Mouse (Mus musculus): ENCODE data around the gene Atp5g2. TPM values are rescaled to one million over a fixed set of nuclear protein-coding genes. Genes with fewer than 3 reads are reported as not detected.
A peak's percentile ranks its signal among the peaks of the same experiment; 100 is the strongest.
"Not testable (repeated sequence)": the region's sequence is repeated elsewhere in the genome, so short reads cannot be mapped to it uniquely, and the experiment has no call there.

Gene Atp5g2
- polyA plus RNA-seq, 1 experiment: 253 TPM

GRCm38 (mm10) chr15:102670281-102670680, 1.9 kb downstream of the Atp5g2 start:
- peaks cover 2% of the 10 kb centered on the region for H3K36me3 ChIP-seq (ENCODE audit: control insufficient read depth, insufficient read depth, low read length)
- DNase-seq (ENCODE audit: low read depth in 1 of 2, low spot score in 2 of 2): no peak
- peaks cover 8% of the 10 kb centered on the region for H3K27me3 ChIP-seq (ENCODE audit: control insufficient read depth, insufficient read depth, low read length)
- no peak for TF ChIP-seq POLR2A (IDR thresholded peaks at IDR 0.05; ENCODE audit: low read depth, low read length)
- TF ChIP-seq CTCF (IDR thresholded peaks at IDR 0.05; ENCODE audit: extremely low read depth, insufficient read depth, insufficient read length, insufficient replicate concordance): no peak
- H3K4me3 ChIP-seq (ENCODE audit: extremely low read depth, insufficient read depth, insufficient read length): peak overlapping the region; percentile 77
- whole genome bisulfite sequencing: 5% methylated on average over 6 of the region's 6 CpGs
- H3K27ac ChIP-seq (ENCODE audit: insufficient read depth, low read length): peak overlapping the region; percentile 87
- H3K4me1 ChIP-seq (ENCODE audit: control insufficient read depth, insufficient read depth, insufficient read length): peaks cover 2% of the 10 kb centered on the region; the same call in 1 of the 2 replicates

GRCm38 (mm10) chr15:102669571-102669970, 2.6 kb downstream of the Atp5g2 start:
- Histone ChIP-seq H3K36me3 (ENCODE audit: control insufficient read depth, insufficient read depth, low read length) (peaks cover 5% of the 10 kb centered on the region), H3K27ac (ENCODE audit: insufficient read depth, low read length) (no peak overlapping the region), H3K4me3 (ENCODE audit: extremely low read depth, insufficient read depth, insufficient read length) (no peak overlapping the region), H3K4me1 (ENCODE audit: control insufficient read depth, insufficient read depth, insufficient read length) (peaks cover 2% of the 10 kb centered on the region; the same call in 1 of the 2 replicates), H3K27me3 (ENCODE audit: control insufficient read depth, insufficient read depth, low read length) (peaks cover 8% of the 10 kb centered on the region)
- TF ChIP-seq POLR2A (IDR thresholded peaks at IDR 0.05; ENCODE audit: low read depth, low read length) (no peak), CTCF (IDR thresholded peaks at IDR 0.05; ENCODE audit: extremely low read depth, insufficient read depth, insufficient read length, insufficient replicate concordance) (no peak)
- WGBS: 87% methylated on average over 8 of the region's 8 CpGs
- no peak for DNase-seq (ENCODE audit: low read depth in 1 of 2, low spot score in 2 of 2)

GRCm38 (mm10) chr15:102665494-102665893, 6.7 kb downstream of the Atp5g2 start:
- Histone ChIP-seq H3K4me3 (ENCODE audit: extremely low read depth, insufficient read depth, insufficient read length) (no peak overlapping the region), H3K4me1 (ENCODE audit: control insufficient read depth, insufficient read depth, insufficient read length) (peaks cover 2% of the 10 kb centered on the region; the same call in 1 of the 2 replicates), H3K27me3 (ENCODE audit: control insufficient read depth, insufficient read depth, low read length) (no peaks in the 10 kb centered on the region), H3K27ac (ENCODE audit: insufficient read depth, low read length) (no peak overlapping the region), H3K36me3 (ENCODE audit: control insufficient read depth, insufficient read depth, low read length) (peaks cover 29% of the 10 kb centered on the region)
- DNase-seq (ENCODE audit: low read depth in 1 of 2, low spot score in 2 of 2): peak; percentile 47 to 56
- TF ChIP-seq CTCF (IDR thresholded peaks at IDR 0.05; ENCODE audit: extremely low read depth, insufficient read depth, insufficient read length, insufficient replicate concordance) (peak; percentile 56; the same call in 1 of the 2 replicates), POLR2A (IDR thresholded peaks at IDR 0.05; ENCODE audit: low read depth, low read length) (no peak)
- 30% methylated on average over 4 of the region's 4 CpGs for WGBS

GRCm38 (mm10) chr15:102663825-102664224, 8.3 kb downstream of the Atp5g2 start:
- H3K36me3 ChIP-seq (ENCODE audit: control insufficient read depth, insufficient read depth, low read length): peaks cover 33% of the 10 kb centered on the region

GRCm38 (mm10) chr15:102662601-102663000, 9.6 kb downstream of the Atp5g2 start:
- peaks cover 33% of the 10 kb centered on the region for H3K36me3 ChIP-seq (ENCODE audit: control insufficient read depth, insufficient read depth, low read length)
- H3K4me1 ChIP-seq (ENCODE audit: control insufficient read depth, insufficient read depth, insufficient read length); H3K27me3 ChIP-seq (ENCODE audit: control insufficient read depth, insufficient read depth, low read length); H3K4me3 ChIP-seq (ENCODE audit: extremely low read depth, insufficient read depth, insufficient read length); DNase-seq (ENCODE audit: low read depth in 1 of 2, low spot score in 2 of 2); H3K27ac ChIP-seq (ENCODE audit: insufficient read depth, low read length): not testable (repeated sequence)
- WGBS: no CpG with 5 or more reads among the region's 2 CpGs

More at GRCm38 (mm10) chr15:102663825-102664224, 8.3 kb downstream of the Atp5g2 start:
- H3K4me3 ChIP-seq (ENCODE audit: extremely low read depth, insufficient read depth, insufficient read length): no peak overlapping the region
- H3K4me1 ChIP-seq (ENCODE audit: control insufficient read depth, insufficient read depth, insufficient read length): no peaks in the 10 kb centered on the region
- DNase-seq (ENCODE audit: low read depth in 1 of 2, low spot score in 2 of 2): no peak
- no peaks in the 10 kb centered on the region for H3K27me3 ChIP-seq (ENCODE audit: control insufficient read depth, insufficient read depth, low read length)
- no peak overlapping the region for H3K27ac ChIP-seq (ENCODE audit: insufficient read depth, low read length)
- TF ChIP-seq CTCF (IDR thresholded peaks at IDR 0.05; ENCODE audit: extremely low read depth, insufficient read depth, insufficient read length, insufficient replicate concordance): no peak
- TF ChIP-seq POLR2A (IDR thresholded peaks at IDR 0.05; ENCODE audit: low read depth, low read length): no peak
- WGBS: 90% methylated on average over 8 of the region's 8 CpGs

- Histone ChIP-seq H3K36me3 (ENCODE audit: control insufficient read depth, insufficient read depth, low read length) (peaks cover 14% of the 10 kb centered on the region), H3K4me1 (ENCODE audit: control insufficient read depth, insufficient read depth, insufficient read length) (no peaks in the 10 kb centered on the region), H3K27me3 (ENCODE audit: control insufficient read depth, insufficient read depth, low read length) (no peaks in the 10 kb centered on the region), H3K27ac (ENCODE audit: insufficient read depth, low read length) (no peak overlapping the region), H3K4me3 (ENCODE audit: extremely low read depth, insufficient read depth, insufficient read length) (no peak overlapping the region)
- 90% methylated on average over 3 of the region's 3 CpGs for WGBS
- no peak for DNase-seq (ENCODE audit: low read depth in 1 of 2, low spot score in 2 of 2)
- TF ChIP-seq CTCF (IDR thresholded peaks at IDR 0.05; ENCODE audit: extremely low read depth, insufficient read depth, insufficient read length, insufficient replicate concordance): no peak
- no peak for TF ChIP-seq POLR2A (IDR thresholded peaks at IDR 0.05; ENCODE audit: low read depth, low read length)
Observed at GRCm38 (mm10) chr15:102657926-102658381, 14.2 kb downstream of the Atp5g2 start.

GRCm38 (mm10) chr15:102656658-102657057, 15.5 kb downstream of the Atp5g2 start:
- TF ChIP-seq CTCF (IDR thresholded peaks at IDR 0.05; ENCODE audit: extremely low read depth, insufficient read depth, insufficient read length, insufficient replicate concordance) (no peak), POLR2A (IDR thresholded peaks at IDR 0.05; ENCODE audit: low read depth, low read length) (no peak)
- H3K27me3 ChIP-seq (ENCODE audit: control insufficient read depth, insufficient read depth, low read length): no peaks in the 10 kb centered on the region
- no peak overlapping the region for H3K27ac ChIP-seq (ENCODE audit: insufficient read depth, low read length)
- peaks cover 10% of the 10 kb centered on the region; the same call in 1 of the 2 replicates for H3K36me3 ChIP-seq (ENCODE audit: control insufficient read depth, insufficient read depth, low read length)
- H3K4me3 ChIP-seq (ENCODE audit: extremely low read depth, insufficient read depth, insufficient read length): no peak overlapping the region
- H3K4me1 ChIP-seq (ENCODE audit: control insufficient read depth, insufficient read depth, insufficient read length): no peaks in the 10 kb centered on the region
- WGBS: 71% methylated on average over 4 of the region's 4 CpGs
- no peak for DNase-seq (ENCODE audit: low read depth in 1 of 2, low spot score in 2 of 2)

- WGBS: 86% methylated on average over 9 of the region's 9 CpGs
- H3K4me1 ChIP-seq (ENCODE audit: control insufficient read depth, insufficient read depth, insufficient read length); H3K27me3 ChIP-seq (ENCODE audit: control insufficient read depth, insufficient read depth, low read length): not testable (repeated sequence)
Observed at GRCm38 (mm10) chr15:102651928-102652660, 20.1 kb downstream of the Atp5g2 start.

More at GRCm38 (mm10) chr15:102651928-102652660, 20.1 kb downstream of the Atp5g2 start:
- H3K36me3 ChIP-seq (ENCODE audit: control insufficient read depth, insufficient read depth, low read length); H3K27ac ChIP-seq (ENCODE audit: insufficient read depth, low read length); DNase-seq (ENCODE audit: low read depth in 1 of 2, low spot score in 2 of 2); H3K4me3 ChIP-seq (ENCODE audit: extremely low read depth, insufficient read depth, insufficient read length): not testable (repeated sequence)
